Mouse (Mus musculus): Measurements from ENCODE around the gene Ppm1l. TPM values are rescaled to one million over a fixed set of nuclear protein-coding genes. Genes with fewer than 3 reads are reported as not detected.

Ppm1l gene
- polyA plus RNA-seq, 1 experiment from 2014 or later, result 24.2 TPM

- peaks cover 17% of the 10 kb centered on the region for H3K4me1 ChIP-seq
- H3K27me3 ChIP-seq (replicated peaks), result no peaks in the 10 kb centered on the region
- no peaks in the 10 kb centered on the region for H3K36me3 ChIP-seq
- WGBS, result 54% methylated on average over 8 of the region's 8 CpGs
- H3K4me2 ChIP-seq, result no peak overlapping the region
- no peak overlapping the region for H3K9ac ChIP-seq (replicated peaks)
- no peaks in the 10 kb centered on the region for H3K9me3 ChIP-seq (replicated peaks)
- ATAC-seq (ENCODE audit: low FRiP score), result no peak
- no peak overlapping the region for H3K4me3 ChIP-seq (replicated peaks)
- no peak overlapping the region for H3K27ac ChIP-seq (replicated peaks)
These were observed 24.9 kb downstream of the Ppm1l start for GRCm38 (mm10) chr3:69341514-69341913.

- Histone ChIP-seq H3K9ac (replicated peaks) (no peak overlapping the region), H3K4me2 (no peak overlapping the region), H3K27me3 (replicated peaks) (no peaks in the 10 kb centered on the region), H3K4me1 (peaks cover 17% of the 10 kb centered on the region), H3K36me3 (no peaks in the 10 kb centered on the region), H3K4me3 (replicated peaks) (no peak overlapping the region), H3K9me3 (replicated peaks) (no peaks in the 10 kb centered on the region), H3K27ac (replicated peaks) (no peak overlapping the region)
- WGBS, result 81% methylated on average over 8 of the region's 8 CpGs
- ATAC-seq (ENCODE audit: low FRiP score), result no peak
These were observed 25.7 kb downstream of the Ppm1l start for GRCm38 (mm10) chr3:69342247-69342921.

GRCm38 (mm10) chr3:69343124-69343523 lies 26.5 kb downstream of the Ppm1l start:
- H3K4me1 ChIP-seq, result peaks cover 17% of the 10 kb centered on the region
- no peak overlapping the region for H3K4me3 ChIP-seq (replicated peaks)
- no peak overlapping the region for H3K27ac ChIP-seq (replicated peaks)
- WGBS, result 75% methylated on average over 10 of the region's 10 CpGs
- H3K4me2 ChIP-seq, result no peak overlapping the region
- no peaks in the 10 kb centered on the region for H3K36me3 ChIP-seq
- no peaks in the 10 kb centered on the region for H3K27me3 ChIP-seq (replicated peaks)
- no peak overlapping the region for H3K9ac ChIP-seq (replicated peaks)
- H3K9me3 ChIP-seq (replicated peaks), result no peaks in the 10 kb centered on the region
- no peak for ATAC-seq (ENCODE audit: low FRiP score)

GRCm38 (mm10) chr3:69346514-69346913 lies 29.9 kb downstream of the Ppm1l start:
- Histone ChIP-seq H3K9ac (replicated peaks) (no peak overlapping the region), H3K27me3 (replicated peaks) (no peaks in the 10 kb centered on the region), H3K4me2 (no peak overlapping the region), H3K36me3 (no peaks in the 10 kb centered on the region), H3K27ac (replicated peaks) (no peak overlapping the region), H3K4me1 (peaks cover 9% of the 10 kb centered on the region), H3K4me3 (replicated peaks) (no peak overlapping the region), H3K9me3 (replicated peaks) (no peaks in the 10 kb centered on the region)
- 89% methylated on average over 4 of the region's 4 CpGs for WGBS
- no peak for ATAC-seq (ENCODE audit: low FRiP score)

GRCm38 (mm10) chr3:69348197-69348920 lies 31.7 kb downstream of the Ppm1l start:
- H3K27ac ChIP-seq (replicated peaks), result no peak overlapping the region
- H3K36me3 ChIP-seq, result no peaks in the 10 kb centered on the region
- no peaks in the 10 kb centered on the region for H3K27me3 ChIP-seq (replicated peaks)
- ATAC-seq (ENCODE audit: low FRiP score), result no peak
- peaks cover 2% of the 10 kb centered on the region; the same call in 1 of the 2 replicates for H3K4me1 ChIP-seq
- H3K9me3 ChIP-seq (replicated peaks), result no peaks in the 10 kb centered on the region
- no peak overlapping the region for H3K4me2 ChIP-seq
- no peak overlapping the region for H3K4me3 ChIP-seq (replicated peaks)
- WGBS, result 86% methylated on average over 11 of the region's 11 CpGs
- no peak overlapping the region for H3K9ac ChIP-seq (replicated peaks)

- Histone ChIP-seq H3K9ac (replicated peaks) (no peak overlapping the region), H3K4me1 (no peaks in the 10 kb centered on the region), H3K4me3 (replicated peaks) (no peak overlapping the region), H3K27me3 (replicated peaks) (no peaks in the 10 kb centered on the region), H3K9me3 (replicated peaks) (no peaks in the 10 kb centered on the region), H3K4me2 (no peak overlapping the region), H3K36me3 (no peaks in the 10 kb centered on the region), H3K27ac (replicated peaks) (no peak overlapping the region)
- ATAC-seq (ENCODE audit: low FRiP score), result no peak
- WGBS, result 83% methylated on average over 4 of the region's 4 CpGs
These were observed 32.2 kb downstream of the Ppm1l start for GRCm38 (mm10) chr3:69348921-69349237.

- ATAC-seq (ENCODE audit: low FRiP score), result no peak
- Histone ChIP-seq H3K36me3 (no peaks in the 10 kb centered on the region), H3K4me1 (no peaks in the 10 kb centered on the region), H3K9ac (replicated peaks) (no peak overlapping the region), H3K4me2 (no peak overlapping the region), H3K4me3 (replicated peaks) (no peak overlapping the region), H3K27me3 (replicated peaks) (no peaks in the 10 kb centered on the region), H3K27ac (replicated peaks) (no peak overlapping the region), H3K9me3 (replicated peaks) (no peaks in the 10 kb centered on the region)
- WGBS, result 93% methylated on average over 6 of the region's 6 CpGs
These were observed 33.3 kb downstream of the Ppm1l start for GRCm38 (mm10) chr3:69349973-69350372.

GRCm38 (mm10) chr3:69352194-69352593 lies 35.5 kb downstream of the Ppm1l start:
- ATAC-seq (ENCODE audit: low FRiP score), result no peak
- Histone ChIP-seq H3K36me3 (no peaks in the 10 kb centered on the region), H3K4me2 (no peak overlapping the region), H3K4me1 (peaks cover 6% of the 10 kb centered on the region; the same call in 1 of the 2 replicates), H3K27ac (replicated peaks) (no peak overlapping the region), H3K4me3 (replicated peaks) (no peak overlapping the region), H3K27me3 (replicated peaks) (no peaks in the 10 kb centered on the region), H3K9me3 (replicated peaks) (no peaks in the 10 kb centered on the region), H3K9ac (replicated peaks) (no peak overlapping the region)
- WGBS, result 97% methylated on average over 1 of the region's 1 CpGs

- Histone ChIP-seq H3K27me3 (replicated peaks) (no peaks in the 10 kb centered on the region), H3K36me3 (no peaks in the 10 kb centered on the region), H3K9ac (replicated peaks) (no peak overlapping the region), H3K4me1 (peaks cover 6% of the 10 kb centered on the region; the same call in 1 of the 2 replicates), H3K27ac (replicated peaks) (no peak overlapping the region), H3K4me2 (no peak overlapping the region), H3K9me3 (replicated peaks) (no peaks in the 10 kb centered on the region), H3K4me3 (replicated peaks) (no peak overlapping the region)
- ATAC-seq (ENCODE audit: low FRiP score), result no peak
- WGBS, result 93% methylated on average over 2 of the region's 2 CpGs
These were observed 38.0 kb downstream of the Ppm1l start for GRCm38 (mm10) chr3:69354681-69355080.

- H3K4me3 ChIP-seq (replicated peaks), result no peak overlapping the region
- no peaks in the 10 kb centered on the region for H3K36me3 ChIP-seq
- no peak overlapping the region for H3K27ac ChIP-seq (replicated peaks)
- no peak for ATAC-seq (ENCODE audit: low FRiP score)
- no peak overlapping the region for H3K4me2 ChIP-seq
- no peaks in the 10 kb centered on the region for H3K9me3 ChIP-seq (replicated peaks)
- no peaks in the 10 kb centered on the region for H3K27me3 ChIP-seq (replicated peaks)
- WGBS, result 66% methylated on average over 7 of the region's 7 CpGs
- H3K4me1 ChIP-seq, result peaks cover 6% of the 10 kb centered on the region; the same call in 1 of the 2 replicates
- H3K9ac ChIP-seq (replicated peaks), result no peak overlapping the region
These were observed 39.5 kb downstream of the Ppm1l start for GRCm38 (mm10) chr3:69356078-69356665.

GRCm38 (mm10) chr3:69356781-69357180 lies 40.1 kb downstream of the Ppm1l start:
- no peak overlapping the region for H3K4me3 ChIP-seq (replicated peaks)
- no peaks in the 10 kb centered on the region for H3K36me3 ChIP-seq
- H3K27me3 ChIP-seq (replicated peaks), result no peaks in the 10 kb centered on the region
- H3K4me2 ChIP-seq, result no peak overlapping the region
- WGBS, result 87% methylated on average over 5 of the region's 5 CpGs
- peaks cover 6% of the 10 kb centered on the region; the same call in 1 of the 2 replicates for H3K4me1 ChIP-seq
- no peak overlapping the region for H3K27ac ChIP-seq (replicated peaks)
- H3K9me3 ChIP-seq (replicated peaks), result no peaks in the 10 kb centered on the region
- ATAC-seq (ENCODE audit: low FRiP score), result no peak
- no peak overlapping the region for H3K9ac ChIP-seq (replicated peaks)
